Mouse (Mus musculus) G1E (cell line): ENCODE results near the gene Ntn1. TPM values are rescaled to one million over a fixed set of nuclear protein-coding genes. Genes with fewer than 3 reads are reported as not detected.

Experiments
- ATAC-seq: 2 replicates; pipeline ENCODE4 v1.8.0; 2016; ENCODE audit warnings: mild to moderate bottlenecking; ENCODE audit not compliant: insufficient number of reproducible peaks, poor library complexity, low FRiP score, severe bottlenecking; ENCODE audit errors: extremely low read depth
- DNase-seq: peaks from one replicate; pipeline ENCODE4 v3.0.0; 2012; ENCODE audit warnings: low spot score
- H3K27me3 ChIP-seq: 2 replicates; pipeline ENCODE4 v1.6.1; 2012; ENCODE audit warnings: mild to moderate bottlenecking, low read length, inconsistent platforms; ENCODE audit not compliant: insufficient read depth
- H3K36me3 ChIP-seq: replicated peaks from 2 replicates; pipeline ENCODE3; 2012; ENCODE audit warnings: mild to moderate bottlenecking, inconsistent platforms
- H3K4me1 ChIP-seq: 2 replicates; pipeline ENCODE4 v1.6.1; 2012; ENCODE audit warnings: low read depth, low read length, inconsistent platforms, mixed read lengths; ENCODE audit not compliant: insufficient read depth
- H3K4me3 ChIP-seq: 2 replicates; pipeline ENCODE4 v1.5.1; 2012; ENCODE audit warnings: low read depth, mild to moderate bottlenecking, inconsistent platforms, low read length, moderate library complexity, mixed read lengths
- H3K9me3 ChIP-seq: replicated peaks from 2 replicates; pipeline ENCODE4 v1.6.1; 2012; ENCODE audit warnings: inconsistent platforms
- CTCF ChIP-seq: IDR thresholded peaks from 2 replicates; pipeline ENCODE4 v1.5.1; 2012; ENCODE audit warnings: low read depth, low read length, inconsistent platforms, mixed read lengths
- GATA1 ChIP-seq: IDR thresholded peaks from 2 replicates; pipeline ENCODE4 v1.6.1; 2012; ENCODE audit warnings: borderline replicate concordance, low read length, inconsistent platforms, mixed read lengths
- GATA2 ChIP-seq: IDR thresholded peaks from 2 replicates; pipeline ENCODE4 v1.6.1; 2012; ENCODE audit warnings: low read depth, low read length, inconsistent platforms, borderline replicate concordance
- POLR2AphosphoS5 ChIP-seq: IDR thresholded peaks from 2 replicates; pipeline ENCODE4 v1.6.1; 2012; ENCODE audit warnings: low read depth, low read length, inconsistent platforms; ENCODE audit not compliant: insufficient replicate concordance
- TAL1 ChIP-seq: conservative IDR thresholded peaks from 2 replicates; pipeline ENCODE4 v1.6.1; 2012; ENCODE audit warnings: low read depth, low read length, inconsistent platforms, mixed read lengths
- polyA plus RNA-seq: library from polyadenylated mRNA; stranded (reverse); fragments of >175 nt; gene quantifications from 2 replicates; pipeline ENCODE4 v1.2.3, GENCODE M21; 2012
- total RNA-seq, 2 experiments: library from RNA; stranded (forward) in 1 of 2; stranded (reverse) in 1 of 2; fragments of 200-1000 nt in 1 of 2; fragments of >200 nt in 1 of 2; fragmentation: Nextera tagmentation in 1 of 2; gene quantifications; 2 replicates each; pipeline ENCODE4 v1.2.3; 2014 to 2017

The Ntn1 gene
- total and polyA plus RNA-seq, 3 experiments, result under 0.01 TPM; not detected in 2

DNA sequence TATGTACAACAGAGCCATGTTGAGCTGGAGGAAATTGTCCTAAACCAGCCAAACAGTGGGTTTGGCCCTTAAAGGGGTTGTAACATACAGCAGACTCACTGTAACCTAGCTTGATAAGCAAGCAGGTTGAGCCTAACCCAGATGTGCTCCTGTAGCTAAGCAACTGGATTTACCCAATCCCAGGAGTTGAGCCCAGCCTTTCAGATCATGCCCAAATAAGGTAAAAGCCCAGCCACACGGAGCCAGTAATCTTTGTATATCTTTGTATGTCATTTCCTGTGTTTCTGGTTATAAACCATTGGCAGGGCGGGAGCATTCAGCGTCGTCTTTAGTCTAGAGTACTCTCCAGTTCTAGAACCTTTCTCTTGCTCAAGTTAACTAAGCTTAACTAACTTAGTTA is 224.1 kb downstream of the Ntn1 start:
- DNase-seq (no peak), ATAC-seq (no peak)
- TF ChIP-seq CTCF (no peak), GATA1 (no peak), GATA2 (no peak), POLR2AphosphoS5 (no peak), TAL1 (no peak)
- Histone ChIP-seq H3K4me1 (no peaks in the 10 kb centered on the region), H3K9me3 (no peaks in the 10 kb centered on the region), H3K36me3 (peaks cover 5% of the 10 kb centered on the region), H3K27me3 (no peaks in the 10 kb centered on the region), H3K4me3 (no peak overlapping the region)

DNA sequence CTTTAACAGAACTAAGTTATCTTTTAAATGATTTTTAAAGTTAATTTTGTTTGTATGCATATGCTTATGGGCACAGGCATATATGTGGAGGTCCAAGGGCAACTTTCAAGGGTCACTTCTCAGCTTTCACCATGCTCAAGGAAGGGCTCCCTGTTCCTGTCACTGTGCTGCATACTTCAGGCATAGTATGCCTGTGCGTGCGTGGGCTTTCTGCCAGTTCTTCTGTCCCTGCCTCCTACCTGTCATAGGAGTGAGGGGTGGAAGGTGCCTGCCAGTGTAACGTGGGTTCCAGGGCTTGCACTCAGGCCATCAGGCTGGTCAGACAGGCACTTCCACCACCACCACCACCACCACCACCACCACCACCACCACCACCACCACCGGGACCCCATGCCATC is 228.0 kb downstream of the Ntn1 start:
- Histone ChIP-seq H3K4me3 (no peak overlapping the region), H3K9me3 (no peaks in the 10 kb centered on the region), H3K27me3 (no peaks in the 10 kb centered on the region), H3K4me1 (no peaks in the 10 kb centered on the region), H3K36me3 (peaks cover 5% of the 10 kb centered on the region)
- no peak for TF ChIP-seq CTCF
- ATAC-seq (no peak), DNase-seq (no peak)

DNA sequence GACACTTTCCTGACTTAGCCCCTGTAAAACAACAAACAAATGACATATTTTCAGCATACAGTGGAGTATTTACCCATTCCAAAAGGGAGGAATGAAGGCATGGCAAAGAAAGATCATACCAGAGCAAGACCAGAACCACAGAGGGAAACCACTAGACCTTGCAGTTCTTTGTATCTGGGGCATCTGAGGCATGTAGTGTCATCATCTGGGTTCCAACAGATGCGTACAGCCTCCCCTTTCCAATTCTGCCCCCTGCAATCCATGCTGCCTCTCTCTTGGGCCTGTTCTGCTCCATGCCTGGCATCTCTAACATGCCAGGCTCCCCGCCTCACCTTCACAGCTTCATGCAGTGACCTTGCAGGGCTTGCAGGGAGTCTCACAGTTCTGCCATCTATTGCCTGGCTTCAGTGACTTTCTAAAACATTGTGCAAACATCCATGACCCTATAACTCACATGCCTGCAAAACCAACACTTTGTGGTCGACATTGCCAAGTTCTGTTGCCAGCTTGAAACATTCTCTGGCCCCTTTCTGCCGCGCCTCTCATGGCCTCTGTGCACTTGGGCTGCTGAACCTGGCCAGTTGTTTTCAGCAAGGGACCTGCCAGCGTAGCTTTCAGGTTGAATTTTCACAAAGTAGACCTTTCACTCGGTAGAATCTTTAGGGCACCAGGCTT is 228.5 kb downstream of the Ntn1 start:
- no peaks in the 10 kb centered on the region for H3K4me1 ChIP-seq
- no peak for DNase-seq
- no peak for ATAC-seq
- TF ChIP-seq TAL1 (no peak), GATA1 (no peak)
- no peaks in the 10 kb centered on the region for H3K9me3 ChIP-seq
- H3K36me3 ChIP-seq, result peaks cover 5% of the 10 kb centered on the region
- no peaks in the 10 kb centered on the region for H3K27me3 ChIP-seq
- no peak overlapping the region for H3K4me3 ChIP-seq

DNA sequence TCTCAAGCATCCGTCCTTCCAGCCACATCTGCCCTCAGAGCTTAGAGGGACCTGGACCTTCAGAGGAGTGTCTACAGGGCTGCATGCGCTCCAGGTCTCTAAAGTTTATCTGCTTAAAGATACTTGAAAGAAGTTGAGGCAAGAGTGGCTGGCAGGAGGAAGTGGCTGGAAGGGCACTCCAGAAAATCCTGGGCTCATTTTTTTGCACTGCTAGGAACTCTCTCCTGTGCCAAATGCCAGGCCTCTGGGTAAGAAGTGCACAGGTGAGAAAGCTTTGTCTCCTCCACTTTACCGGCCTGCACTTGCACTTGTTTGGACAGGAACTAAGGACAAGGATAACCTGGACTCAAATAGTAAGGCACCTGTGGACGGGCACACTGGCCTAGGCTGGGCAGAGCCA is 232.2 kb downstream of the Ntn1 start:
- DNase-seq (no peak), ATAC-seq (no peak)
- H3K36me3 ChIP-seq, result no peaks in the 10 kb centered on the region
- H3K9me3 ChIP-seq, result no peaks in the 10 kb centered on the region
- no peaks in the 10 kb centered on the region for H3K27me3 ChIP-seq
- no peaks in the 10 kb centered on the region for H3K4me1 ChIP-seq
- TF ChIP-seq CTCF, result no peak
- TF ChIP-seq GATA2, result no peak
- TF ChIP-seq TAL1, result no peak
- TF ChIP-seq GATA1, result no peak
- TF ChIP-seq POLR2AphosphoS5, result no peak
- H3K4me3 ChIP-seq, result no peak overlapping the region

DNA sequence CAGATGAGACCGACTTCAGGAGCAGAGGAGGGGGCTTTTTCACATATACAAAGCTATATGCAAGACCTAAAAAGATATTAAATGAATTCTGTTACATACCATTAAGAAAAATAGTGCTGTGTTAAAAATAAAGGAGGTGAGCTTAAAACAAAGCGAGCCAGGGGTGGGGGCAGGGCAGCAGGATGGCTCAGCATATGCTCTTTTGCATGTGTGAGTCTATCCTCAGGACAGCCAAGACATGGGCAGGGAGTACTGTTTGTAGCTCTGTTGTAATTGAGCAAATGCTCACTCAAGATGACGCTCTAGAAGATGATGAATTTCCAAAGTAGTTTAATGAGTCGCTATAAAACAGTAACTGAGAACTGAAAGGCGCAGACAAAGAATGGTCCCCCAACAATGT is 236.2 kb downstream of the Ntn1 start:
- DNase-seq (no peak), ATAC-seq (no peak)
- Histone ChIP-seq H3K9me3 (no peaks in the 10 kb centered on the region), H3K36me3 (peaks cover 5% of the 10 kb centered on the region), H3K27me3 (no peaks in the 10 kb centered on the region), H3K4me1 (no peaks in the 10 kb centered on the region), H3K4me3 (no peak overlapping the region)
- TF ChIP-seq GATA1, result no peak
- TF ChIP-seq CTCF, result no peak
- no peak for TF ChIP-seq GATA2
- no peak for TF ChIP-seq TAL1
- TF ChIP-seq POLR2AphosphoS5, result no peak

DNA sequence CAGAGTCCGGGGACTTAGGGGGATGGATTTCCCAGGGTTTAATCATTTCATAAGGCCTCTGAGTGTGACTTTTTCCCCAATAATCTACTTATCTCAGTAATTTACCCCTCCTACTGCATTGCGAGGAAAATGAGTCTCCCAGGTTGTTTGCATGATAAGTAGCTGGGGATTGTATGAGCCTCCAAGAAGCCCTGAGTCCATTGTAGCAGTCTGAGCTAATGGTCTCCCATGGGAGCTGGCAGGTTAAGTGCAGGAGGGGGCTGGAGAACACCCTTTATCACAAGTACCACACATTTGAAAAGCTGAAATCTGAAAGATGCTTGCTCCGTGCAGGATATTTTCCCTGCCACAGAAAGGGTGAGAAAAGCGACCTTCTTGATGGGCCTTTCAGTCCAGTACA is 240.8 kb downstream of the Ntn1 start:
- Histone ChIP-seq H3K9me3 (no peaks in the 10 kb centered on the region), H3K36me3 (peaks cover 9% of the 10 kb centered on the region), H3K4me1 (no peaks in the 10 kb centered on the region), H3K4me3 (no peak overlapping the region), H3K27me3 (no peaks in the 10 kb centered on the region)
- DNase-seq, result no peak
- TF ChIP-seq GATA2 (no peak), GATA1 (no peak), CTCF (no peak), POLR2AphosphoS5 (no peak), TAL1 (no peak)
- no peak for ATAC-seq

Other genes starting within 250 kb of the Ntn1 start
- gene Pik3r5, start 31.3 kb upstream of the Ntn1 start, total RNA-seq (2014; fragmentation: Nextera tagmentation), result not detected in 2 replicates
- gene Pik3r5, start 31.3 kb upstream of the Ntn1 start, total RNA-seq (2017), result 0.49 TPM in 1 of 2 replicates, not detected in the other
- gene Pik3r5, start 31.3 kb upstream of the Ntn1 start, polyA plus RNA-seq, result 0.02 TPM in 1 of 2 replicates, not detected in the other
- gene Pik3r6, start 102.2 kb upstream of the Ntn1 start, total RNA-seq (2014; fragmentation: Nextera tagmentation), result not detected in 2 replicates
- 4.7 and 5.3 TPM in 2 replicates for gene Pik3r6, start 102.2 kb upstream of the Ntn1 start, total RNA-seq (2017)
- 0.04 TPM in 1 of 2 replicates, not detected in the other for gene Pik3r6, start 102.2 kb upstream of the Ntn1 start, polyA plus RNA-seq
- gene Mfsd6l, start 155.4 kb upstream of the Ntn1 start, total RNA-seq (2014; fragmentation: Nextera tagmentation), result not detected in 2 replicates
- 0.23 and 0.27 TPM in 2 replicates for gene Mfsd6l, start 155.4 kb upstream of the Ntn1 start, total RNA-seq (2017)
- not detected in 2 replicates for gene Mfsd6l, start 155.4 kb upstream of the Ntn1 start, polyA plus RNA-seq
- not detected in 2 replicates for gene Ccdc42, start 186.2 kb upstream of the Ntn1 start, total RNA-seq (2014; fragmentation: Nextera tagmentation)
- not detected in 2 replicates for gene Ccdc42, start 186.2 kb upstream of the Ntn1 start, total RNA-seq (2017)
- not detected in 2 replicates for gene Ccdc42, start 186.2 kb upstream of the Ntn1 start, polyA plus RNA-seq